Mouse (Mus musculus) mouse embryonic stem cell (cell line): ENCODE measurements around the gene Olfr775.

Source experiments
- in situ Hi-C, 2 experiments: fragments of 300-500 bp; cut with MboI; formaldehyde crosslinking; loops; 1 replicate in 1 of 2; 3 replicates in 1 of 2; pipeline ENCODE4 v1.14.3; 2019 to 2020; ENCODE audit warnings: low sequenced_read_pairs in 2 of 2, low pct_unique_long_range_greater_than_20kb in 1 of 2, mixed read lengths in 1 of 2; ENCODE audit not compliant: unreplicated experiment in 1 of 2

The Olfr775 gene

GRCm38 (mm10) chr10:129248112-129248511, at the start of gene Olfr775:
Olfr775 (plus strand) TSS chr10:129248412.
- in situ Hi-C loops, result no loop called here

DNA sequence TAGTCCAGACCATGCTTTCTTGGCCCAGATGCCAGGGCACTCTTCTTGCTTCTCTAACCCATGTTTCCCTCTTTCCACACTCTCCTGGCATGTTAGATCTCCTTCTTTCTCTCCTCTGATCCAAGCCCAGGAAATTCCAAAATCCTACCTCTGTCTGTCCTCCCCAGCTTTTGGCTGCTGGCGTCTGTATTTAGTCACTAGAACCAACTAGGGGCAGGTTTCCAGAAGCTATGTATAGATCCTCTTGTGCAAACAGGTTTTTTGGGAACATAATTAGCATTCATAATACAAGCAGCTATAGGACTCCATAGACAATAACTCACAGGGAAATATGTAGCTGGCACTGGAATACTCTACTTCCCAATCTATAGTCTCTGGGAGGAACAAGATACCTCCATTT, 17.5 kb upstream of the Olfr775 start:
- in situ Hi-C loops, result no loop called here

DNA sequence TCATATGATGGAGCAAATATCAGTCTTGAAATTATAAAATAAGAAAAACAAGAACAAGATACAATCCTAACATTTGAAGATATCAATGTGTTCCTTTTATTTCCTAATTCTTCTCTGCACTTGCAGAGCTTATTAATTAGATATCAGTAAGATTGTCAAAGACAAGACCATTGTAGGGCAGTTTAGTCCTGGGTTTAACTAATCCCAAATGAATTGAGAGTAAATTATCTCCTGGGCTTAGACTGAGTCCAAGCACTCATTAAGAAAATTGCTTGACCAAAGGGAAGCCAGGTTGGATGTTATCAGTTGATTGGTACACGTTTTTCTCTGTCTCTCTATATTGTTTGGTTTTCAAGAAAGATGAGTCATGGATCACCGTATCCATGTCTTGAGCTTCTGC, 12.3 kb upstream of the Olfr775 start, which contains the start of gene Olfr774:
Gene Olfr774 (plus strand): TSS at position 301 of the 400 bp plus-strand sequence.
- in situ Hi-C loops, result no loop called here

- in situ Hi-C loops, result no loop called here
Observed at GRCm38 (mm10) chr10:129258827-129259226, 10.6 kb downstream of the Olfr775 start, which contains the start of gene Olfr776. Olfr776 (plus strand) TSS chr10:129259127.

DNA sequence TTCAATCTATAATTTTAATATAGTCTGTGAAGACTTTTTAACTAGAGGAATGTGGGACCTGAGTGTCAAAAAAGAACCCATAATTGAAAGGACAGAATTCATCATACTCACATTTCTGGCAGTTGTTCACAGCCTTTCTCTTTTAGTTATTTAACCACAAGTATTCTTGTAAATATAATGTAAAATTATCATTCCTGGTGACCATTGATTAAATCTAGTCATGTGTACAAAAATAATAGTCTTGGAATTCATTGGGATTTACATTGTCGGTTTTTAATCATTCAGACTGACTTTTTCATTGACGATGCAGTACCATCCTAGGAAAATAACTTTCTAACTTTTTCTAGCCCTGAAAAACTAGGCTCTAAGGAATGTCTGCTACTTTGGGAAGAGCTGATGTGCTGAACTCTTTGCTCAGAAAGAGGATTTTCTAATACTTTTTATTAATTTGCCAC, 22.9 kb downstream of the Olfr775 start, which contains the start of gene Olfr777:
Gene Olfr777 (minus strand): TSS at position 405 of the 455 bp plus-strand sequence.
- in situ Hi-C loops, result no loop called here
